Mouse (Mus musculus): ENCODE measurements around the gene Zfp456. TPM values are rescaled to one million over a fixed set of nuclear protein-coding genes. Genes with fewer than 3 reads are reported as not detected.

The Zfp456 gene
- polyA plus RNA-seq, 1 experiment from 2014 or later = 1.7 TPM

- H3K9ac ChIP-seq = no peak overlapping the region
- no peak overlapping the region for H3K27ac ChIP-seq
- WGBS = 91% methylated on average over 2 of the region's 2 CpGs
- H3K4me1 ChIP-seq = no peaks in the 10 kb centered on the region
- H3K4me3 ChIP-seq = no peak overlapping the region
- H3K4me2 ChIP-seq (replicated peaks) = no peak overlapping the region
- H3K9me3 ChIP-seq = no peaks in the 10 kb centered on the region
- peaks cover 7% of the 10 kb centered on the region for H3K36me3 ChIP-seq
- no peaks in the 10 kb centered on the region for H3K27me3 ChIP-seq
- ATAC-seq (ENCODE audit: low FRiP score, low read depth) = no peak
These were observed 32.2 kb downstream of the Zfp456 start for GRCm38 (mm10) chr13:67343422-67343821.

- peak; percentile 41 for ATAC-seq (ENCODE audit: low FRiP score, low read depth)
- H3K27ac ChIP-seq = peak overlapping the region; percentile 63; the same call in 1 of the 2 replicates
- H3K9ac ChIP-seq = peak overlapping the region; percentile 72
- H3K36me3 ChIP-seq = no peaks in the 10 kb centered on the region
- no peaks in the 10 kb centered on the region for H3K27me3 ChIP-seq
- peak overlapping the region; percentile 77 for H3K4me2 ChIP-seq (replicated peaks)
- H3K9me3 ChIP-seq = peaks cover 3% of the 10 kb centered on the region; the same call in 1 of the 2 replicates
- WGBS = 85% methylated on average over 1 of the region's 1 CpGs
- peaks cover 11% of the 10 kb centered on the region; the same call in 1 of the 2 replicates for H3K4me1 ChIP-seq
- H3K4me3 ChIP-seq = peak overlapping the region; percentile 63
These were observed 42.7 kb downstream of the Zfp456 start for GRCm38 (mm10) chr13:67332877-67333276.

GRCm38 (mm10) chr13:67332019-67332724 lies 43.4 kb downstream of the Zfp456 start, which contains the start of gene Zfp595:
Zfp595 (minus strand) TSS chr13:67332570.
- 16% methylated on average over 17 of the region's 17 CpGs for WGBS
- peak within 1 kb of the TSS; percentile 63 for H3K4me3 ChIP-seq
- H3K36me3 ChIP-seq = no peaks in the 10 kb centered on the region
- peaks cover 3% of the 10 kb centered on the region; the same call in 1 of the 2 replicates for H3K9me3 ChIP-seq
- H3K27me3 ChIP-seq = no peaks in the 10 kb centered on the region
- H3K27ac ChIP-seq = peak within 1 kb of the TSS; percentile 63; the same call in 1 of the 2 replicates
- peak; percentile 93 for ATAC-seq (ENCODE audit: low FRiP score, low read depth)
- H3K9ac ChIP-seq = peak within 1 kb of the TSS; percentile 72
- peaks cover 11% of the 10 kb centered on the region; the same call in 1 of the 2 replicates for H3K4me1 ChIP-seq
- H3K4me2 ChIP-seq (replicated peaks) = peak within 1 kb of the TSS; percentile 77

Other genes starting within 250 kb of the Zfp456 start
- 7.9 and 9.5 TPM in 2 replicates for gene Rsl1, start 202.6 kb downstream of the Zfp456 start, polyA plus RNA-seq (2015; fragmentation: Nextera tagmentation; extraction: Ambion mirVana)
- 2.8 and 3.0 TPM in 2 replicates for gene Zfp455, start 181.3 kb downstream of the Zfp456 start, polyA plus RNA-seq (2015; fragmentation: Nextera tagmentation; extraction: Ambion mirVana)
- gene Zfp458, start 97.3 kb downstream of the Zfp456 start, polyA plus RNA-seq (2015; fragmentation: Nextera tagmentation; extraction: Ambion mirVana) = 2.0 and 2.3 TPM in 2 replicates
- 0.51 and 0.66 TPM in 2 replicates for gene Zfp457, start 69.3 kb downstream of the Zfp456 start, polyA plus RNA-seq (2015; fragmentation: Nextera tagmentation; extraction: Ambion mirVana)
- 2.4 and 2.5 TPM in 2 replicates for gene Zfp595, start 43.2 kb downstream of the Zfp456 start, polyA plus RNA-seq (2015; fragmentation: Nextera tagmentation; extraction: Ambion mirVana)
- gene Gm28044, start 15.3 kb downstream of the Zfp456 start, polyA plus RNA-seq (2015; fragmentation: Nextera tagmentation; extraction: Ambion mirVana) = not detected in 2 replicates
- gene Zfp953, start 15.2 kb downstream of the Zfp456 start, polyA plus RNA-seq (2015; fragmentation: Nextera tagmentation; extraction: Ambion mirVana) = 0.69 and 1.2 TPM in 2 replicates
- gene Gm28041, start 77 bp downstream of the Zfp456 start, polyA plus RNA-seq (2015; fragmentation: Nextera tagmentation; extraction: Ambion mirVana) = 0.32 and 0.36 TPM in 2 replicates
- gene Zfp429, start 24.0 kb upstream of the Zfp456 start, polyA plus RNA-seq (2015; fragmentation: Nextera tagmentation; extraction: Ambion mirVana) = 5.6 and 7.9 TPM in 2 replicates
- gene Zfp459, start 45.6 kb upstream of the Zfp456 start, polyA plus RNA-seq (2015; fragmentation: Nextera tagmentation; extraction: Ambion mirVana) = 1.7 TPM in 2 replicates
- gene Zfp874a, start 75.8 kb upstream of the Zfp456 start, polyA plus RNA-seq (2015; fragmentation: Nextera tagmentation; extraction: Ambion mirVana) = 11.5 and 11.6 TPM in 2 replicates
- gene Zfp874b, start 108.4 kb upstream of the Zfp456 start, polyA plus RNA-seq (2015; fragmentation: Nextera tagmentation; extraction: Ambion mirVana) = 3.2 and 3.8 TPM in 2 replicates
- 21.4 and 22.1 TPM in 2 replicates for gene Zfp58, start 124.7 kb upstream of the Zfp456 start, polyA plus RNA-seq (2015; fragmentation: Nextera tagmentation; extraction: Ambion mirVana)
- not detected in 2 replicates for gene Gm26965, start 150.3 kb upstream of the Zfp456 start, polyA plus RNA-seq (2015; fragmentation: Nextera tagmentation; extraction: Ambion mirVana)
- gene Zfp87, start 150.4 kb upstream of the Zfp456 start, polyA plus RNA-seq (2015; fragmentation: Nextera tagmentation; extraction: Ambion mirVana) = 25.4 and 26.5 TPM in 2 replicates
- 15.3 and 15.9 TPM in 2 replicates for gene Zfp748, start 178.0 kb upstream of the Zfp456 start, polyA plus RNA-seq (2015; fragmentation: Nextera tagmentation; extraction: Ambion mirVana)
- gene Zfp729b, start 233.9 kb upstream of the Zfp456 start, polyA plus RNA-seq (2015; fragmentation: Nextera tagmentation; extraction: Ambion mirVana) = 4.5 TPM in 2 replicates